Mouse (Mus musculus): ENCODE measurements at regions not wholly inside any gene's neighbourhood (a gene's known extent, or its start where the extent isn't known, plus 50 kb on each side); places are given as distances from the start of the nearest gene placed in this dataset.

- TF ChIP-seq CTCF (IDR thresholded peaks at IDR 0.05; ENCODE audit: low read depth) (no peak), EP300 (IDR thresholded peaks at IDR 0.05; ENCODE audit: low read depth) (no peak)
Measured at GRCm38 (mm10) chr13:7007091-7007490, 358.5 kb upstream of the Pfkp start.
